In the genomic region with DNA sequence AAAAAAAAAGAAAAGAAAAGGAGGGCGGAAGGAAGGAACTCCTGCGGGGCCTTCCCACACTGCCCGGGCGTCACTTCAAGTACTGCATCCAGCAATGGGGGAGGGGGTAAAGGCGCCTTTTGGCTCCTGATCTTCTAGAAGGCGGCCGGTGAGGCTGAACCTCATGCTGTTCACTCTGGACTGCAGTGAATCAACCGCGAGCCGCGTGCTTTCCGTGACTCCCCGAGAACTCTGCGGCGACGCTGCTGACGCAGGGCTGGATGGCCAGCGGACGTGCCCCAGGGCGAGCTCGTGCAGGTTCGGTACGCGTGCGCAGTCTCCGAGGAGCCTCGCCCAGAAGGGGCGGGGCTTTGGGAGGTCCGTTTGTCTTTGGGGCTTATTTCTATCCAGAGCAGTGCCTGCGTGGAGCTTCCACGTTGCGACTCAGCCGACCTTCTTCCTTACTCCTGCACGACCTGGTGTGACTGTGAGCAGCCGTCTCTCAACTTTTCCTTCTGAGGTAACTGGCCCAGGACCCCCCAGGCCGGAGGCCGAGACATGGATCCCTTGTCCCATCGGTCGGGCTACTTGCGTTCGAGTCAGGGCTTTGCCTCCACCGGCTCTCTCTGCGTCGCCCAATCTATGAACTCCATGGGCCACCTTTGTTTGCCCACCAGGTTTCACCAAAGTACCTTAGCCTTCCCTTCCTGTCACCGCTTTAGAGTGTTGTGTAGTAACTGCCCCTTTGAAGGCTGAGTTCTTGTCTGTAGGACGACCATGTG, we compare ENCODE assay signal across 8 mouse cellular contexts. TPM values are rescaled to one million over a fixed set of nuclear protein-coding genes. Genes with fewer than 3 reads are reported as not detected.
DNase-seq lines count a peak whose midpoint lies in the region; ATAC-seq and TF ChIP-seq lines count a peak whose summit lies in the region.

Gene Hilpda, plus strand, starts transcription at position 177 of the 761 bp plus-strand sequence.

- TF ChIP-seq CTCF in E14TG2a.4 (conservative IDR thresholded peaks at IDR 0.05; ENCODE audit: low read length), result no peak
- no peak for TF ChIP-seq CTCF in liver, postnatal 0 days (IDR thresholded peaks at IDR 0.05; ENCODE audit: low read depth)

- peak; percentile 91 for DNase-seq in c-Kit-positive CD71-positive TER-119-positive erythroid progenitor cells, embryonic 14.5 days (ENCODE audit: low spot score)
- peak; percentile 94 for DNase-seq in heart, postnatal 10 days
- peak; percentile 93 for DNase-seq in large intestine, adult 2 months (ENCODE audit: low read depth, low spot score)
- DNase-seq in liver, postnatal 0 days, result peak; percentile 96
- peak; percentile 92 for DNase-seq in testis, postnatal 10 days (ENCODE audit: low spot score)

- no peak within 1 kb of the TSS for H3K27ac ChIP-seq in forebrain, embryonic 13.5 days
- H3K27ac ChIP-seq in liver, postnatal 0 days (ENCODE audit: low read depth), result peak within 1 kb of the TSS; percentile 95
- H3K27ac ChIP-seq in neural tube, embryonic 14.5 days (ENCODE audit: low read depth, low read length), result peak within 1 kb of the TSS; percentile 62

- H3K4me3 ChIP-seq in E14TG2a.4 (replicated peaks; ENCODE audit: low read length), result peak within 1 kb of the TSS; percentile 87
- peak within 1 kb of the TSS; percentile 62 for H3K4me3 ChIP-seq in forebrain, embryonic 13.5 days
- peak within 1 kb of the TSS; percentile 75 for H3K4me3 ChIP-seq in liver, postnatal 0 days (ENCODE audit: low read depth, low read length)
- H3K4me3 ChIP-seq in neural tube, embryonic 14.5 days (ENCODE audit: low read depth, low read length), result peak within 1 kb of the TSS; percentile 58

- no peaks in the 10 kb centered on the region for H3K9me3 ChIP-seq in E14TG2a.4 (ENCODE audit: low read length)
- H3K9me3 ChIP-seq in forebrain, embryonic 13.5 days (replicated peaks), result no peaks in the 10 kb centered on the region
- no peaks in the 10 kb centered on the region for H3K9me3 ChIP-seq in liver, postnatal 0 days (ENCODE audit: low read length)
- no peaks in the 10 kb centered on the region for H3K9me3 ChIP-seq in neural tube, embryonic 14.5 days (ENCODE audit: control insufficient read depth, low read length)

- H3K4me1 ChIP-seq in E14TG2a.4 (replicated peaks; ENCODE audit: low read depth, low read length), result peaks cover 31% of the 10 kb centered on the region
- H3K4me1 ChIP-seq in forebrain, embryonic 13.5 days, result peaks cover 20% of the 10 kb centered on the region
- peaks cover 26% of the 10 kb centered on the region for H3K4me1 ChIP-seq in liver, postnatal 0 days (ENCODE audit: insufficient read depth)
- peaks cover 5% of the 10 kb centered on the region; the same call in 1 of the 2 replicates for H3K4me1 ChIP-seq in neural tube, embryonic 14.5 days (ENCODE audit: control insufficient read depth, insufficient read depth, low read length)

- intact Hi-C loops in heart, postnatal 10 days (cut with DNase I), result no loop called here

- peak; percentile 99 for ATAC-seq in forebrain, embryonic 13.5 days
- peak; percentile 92 for ATAC-seq in liver, postnatal 0 days
- ATAC-seq in neural tube, embryonic 14.5 days (ENCODE audit: low read depth), result peak; percentile 97

- peaks cover 11% of the 10 kb centered on the region for H3K27me3 ChIP-seq in E14TG2a.4 (ENCODE audit: insufficient read depth, low read length)
- peaks cover 4% of the 10 kb centered on the region; the same call in 1 of the 2 replicates for H3K27me3 ChIP-seq in forebrain, embryonic 13.5 days
- H3K27me3 ChIP-seq in liver, postnatal 0 days (ENCODE audit: insufficient read depth, low read length), result no peaks in the 10 kb centered on the region
- no peaks in the 10 kb centered on the region for H3K27me3 ChIP-seq in neural tube, embryonic 14.5 days (ENCODE audit: control insufficient read depth, insufficient read depth, low read length)

- peak within 1 kb of the TSS; percentile 78 for H3K9ac ChIP-seq in forebrain, embryonic 13.5 days
- H3K9ac ChIP-seq in liver, postnatal 0 days (replicated peaks), result peak within 1 kb of the TSS; percentile 86
- peak within 1 kb of the TSS; percentile 63 for H3K9ac ChIP-seq in neural tube, embryonic 14.5 days (replicated peaks; ENCODE audit: low read depth, low read length)

- peaks cover 26% of the 10 kb centered on the region for H3K36me3 ChIP-seq in E14TG2a.4 (ENCODE audit: insufficient read depth, low read length)
- H3K36me3 ChIP-seq in forebrain, embryonic 13.5 days (ENCODE audit: poor library complexity, severe bottlenecking), result peaks cover 16% of the 10 kb centered on the region
- peaks cover 9% of the 10 kb centered on the region; the same call in 1 of the 2 replicates for H3K36me3 ChIP-seq in liver, postnatal 0 days (replicated peaks; ENCODE audit: insufficient read depth, low read length)
- no peaks in the 10 kb centered on the region for H3K36me3 ChIP-seq in neural tube, embryonic 14.5 days (ENCODE audit: control insufficient read depth, insufficient read depth, low read length)

- peak within 1 kb of the TSS; percentile 63 for H3K4me2 ChIP-seq in forebrain, embryonic 13.5 days
- peak within 1 kb of the TSS; percentile 86 for H3K4me2 ChIP-seq in liver, postnatal 0 days (ENCODE audit: low read depth, low read length)
- peak within 1 kb of the TSS; percentile 64 for H3K4me2 ChIP-seq in neural tube, embryonic 14.5 days (ENCODE audit: low read depth, low read length)

- no peak for TF ChIP-seq EP300 in liver, postnatal 0 days (IDR thresholded peaks at IDR 0.05; ENCODE audit: low read depth)

- WGBS in forebrain, embryonic 13.5 days, result under 1% methylated on average over 46 of the region's 46 CpGs
- WGBS in large intestine, adult 2 months, result under 1% methylated on average over 46 of the region's 46 CpGs
- under 1% methylated on average over 46 of the region's 46 CpGs for WGBS in liver, postnatal 0 days (ENCODE audit: insufficient replicate concordance)
- WGBS in neural tube, embryonic 14.5 days, result under 1% methylated on average over 46 of the region's 46 CpGs

RNA-seq across cellular contexts. Expression of gene Hilpda, which starts in this region (rescaled TPM):
- 38.3 and 38.6 TPM in 2 replicates for polyA plus RNA-seq in forebrain, embryonic 13.5 days (2015; fragmentation: Nextera tagmentation; extraction: Ambion mirVana)
- 1 to 10 TPM; 7.3 to 9.8 TPM for total RNA-seq in heart, postnatal 10 days (2021)
- polyA plus RNA-seq in large intestine, adult 2 months (2012; rRNA removed), result 11.4 and 11.5 TPM in 2 replicates
- 24.1 and 29.0 TPM in 2 replicates for polyA plus RNA-seq in liver, postnatal 0 days (2015; fragmentation: Nextera tagmentation; extraction: Ambion mirVana)
- 27.9 and 30.3 TPM in 2 replicates for polyA plus RNA-seq in neural tube, embryonic 14.5 days (2014; fragmentation: Nextera tagmentation; extraction: Ambion mirVana)
